28 mouse cellular contexts compared by ENCODE assay signal in the genomic region with DNA sequence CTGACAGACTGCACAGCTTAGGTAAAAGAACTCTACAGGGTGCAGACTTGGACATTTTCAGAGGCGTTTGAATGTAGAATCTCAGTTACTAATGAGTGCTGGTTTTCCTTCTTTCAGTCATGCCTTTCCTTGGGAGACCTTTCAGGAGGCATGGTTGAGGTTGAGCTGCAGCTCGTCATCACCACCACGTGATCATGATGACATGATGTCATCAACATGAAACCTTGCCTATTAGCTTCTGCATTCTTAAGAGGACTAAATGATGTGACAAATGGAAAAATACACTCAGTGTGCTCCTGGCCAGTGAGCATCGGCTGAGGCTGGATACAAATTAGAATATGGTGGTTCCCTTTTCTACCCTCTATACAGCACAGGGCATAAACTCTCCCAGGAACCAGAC.
"Had no signal": no experiment of that assay in that cellular context is flagged by ENCODE, and none has a peak within 500 bp of the region (broad histone marks: within the 10 kb centered on the region; RNA-seq: fewer than 3 reads in every experiment).

No protein-coding gene starts in this region.

- ATAC-seq: forebrain, embryonic 13.5 days; forebrain, embryonic 14.5 days; forebrain, embryonic 15.5 days; forebrain, embryonic 16.5 days; forebrain, postnatal 0 days had no signal

- H3K9me3 ChIP-seq: embryonic facial prominence, embryonic 10.5 days; embryonic facial prominence, embryonic 12.5 days; embryonic facial prominence, embryonic 13.5 days; embryonic facial prominence, embryonic 15.5 days; forebrain, embryonic 12.5 days; forebrain, embryonic 13.5 days; forebrain, embryonic 15.5 days had no signal

- H3K4me1 ChIP-seq: embryonic facial prominence, embryonic 10.5 days; forebrain, embryonic 12.5 days; forebrain, embryonic 13.5 days; forebrain, embryonic 15.5 days had no signal

- H3K4me2 ChIP-seq: embryonic facial prominence, embryonic 12.5 days; embryonic facial prominence, embryonic 13.5 days; embryonic facial prominence, embryonic 15.5 days; forebrain, embryonic 12.5 days; forebrain, embryonic 13.5 days; forebrain, embryonic 15.5 days had no signal

- H3K9ac ChIP-seq: embryonic facial prominence, embryonic 12.5 days; embryonic facial prominence, embryonic 13.5 days; embryonic facial prominence, embryonic 15.5 days; forebrain, embryonic 12.5 days; forebrain, embryonic 13.5 days; forebrain, embryonic 15.5 days; forebrain, postnatal 0 days had no signal

- DNase-seq: cerebellum, adult 2 months; cerebellum, adult 8-10 months; cerebellum, adult 9-10 months; cerebellum, adult 9-11 months; cerebellum, postnatal 10 days; cerebellum, postnatal 14 days; cerebellum, postnatal 25 days; cerebellum, postnatal 36 days; embryo, embryonic 11 days; forebrain, postnatal 0 days; gastrocnemius, adult 2 months; gastrocnemius, postnatal 10 days; gastrocnemius, postnatal 14 days; gastrocnemius, postnatal 25 days; gastrocnemius, postnatal 36 days; heart, adult 18-20 months; heart, adult 2 months had no signal

- H3K36me3 ChIP-seq: forebrain, embryonic 15.5 days had no signal

- H3K4me3 ChIP-seq: embryonic facial prominence, embryonic 10.5 days; embryonic facial prominence, embryonic 12.5 days; embryonic facial prominence, embryonic 13.5 days; embryonic facial prominence, embryonic 15.5 days; erythroblast, embryonic 14.5 days; forebrain, embryonic 10.5 days; forebrain, embryonic 12.5 days; forebrain, embryonic 13.5 days; forebrain, embryonic 15.5 days; gastrocnemius, adult 2 months; heart, adult 2 months had no signal

- H3K27ac ChIP-seq: embryonic facial prominence, embryonic 10.5 days; embryonic facial prominence, embryonic 12.5 days; embryonic facial prominence, embryonic 13.5 days; embryonic facial prominence, embryonic 15.5 days; forebrain, embryonic 10.5 days; forebrain, embryonic 12.5 days; forebrain, embryonic 13.5 days; forebrain, embryonic 15.5 days; gastrocnemius, adult 2 months; heart, adult 2 months had no signal

- H3K27me3 ChIP-seq: embryonic facial prominence, embryonic 12.5 days; embryonic facial prominence, embryonic 13.5 days; embryonic facial prominence, embryonic 15.5 days; forebrain, embryonic 15.5 days had no signal
